Mouse (Mus musculus) Patski (cell line): ENCODE measurements around the gene Trim12c. TPM values are rescaled to one million over a fixed set of nuclear protein-coding genes. Genes with fewer than 3 reads are reported as not detected.
"Not testable (repeated sequence)": the region's sequence is repeated elsewhere in the genome, so short reads cannot be mapped to it uniquely, and the experiment has no call there.

Source experiments
- ATAC-seq: fragments of 100-300 bp; one replicate; pipeline ENCODE4 v1.8.0; 2021
- CTCF ChIA-PET: fragments of 350-600 bp; sonication (Branson Sonifier 250); formaldehyde crosslinking; loops from one replicate; lab custom pipeline; 2022; ENCODE audit warnings: inconsistent platforms; lab: Charles Lee
- POLR2A ChIA-PET: fragments of 350-600 bp; sonication (Branson Sonifier 250); formaldehyde crosslinking; loops from one replicate; lab custom pipeline; 2022; ENCODE audit warnings: antibody characterized with exemption, inconsistent platforms; lab: Charles Lee
- DNase-seq: peaks from one replicate; pipeline ENCODE4 v3.0.0-alpha.2; 2011; ENCODE audit warnings: low read depth, low spot score
- H3K27me3 ChIP-seq: fragments of 371-371 bp; one replicate; pipeline ENCODE4 v1.5.1; 2021
- CTCF ChIP-seq: fragments of 100-300 bp; IDR thresholded peaks from one replicate; pipeline ENCODE4 v1.5.1; 2021
- in situ Hi-C: fragments of 300-500 bp; cut with MboI; formaldehyde crosslinking; loops from 3 replicates; pipeline ENCODE4 v1.11.1; 2018; ENCODE audit warnings: low pct_unique_long_range_greater_than_20kb, mixed read lengths
- polyA plus RNA-seq: library from polyadenylated mRNA; unstranded; gene quantifications from one replicate; pipeline ENCODE4 v1.2.3, GENCODE M21; 2021

Gene Trim12c
- polyA plus RNA-seq, 1 experiment from 2014 or later = 12.2 TPM

GRCm38 (mm10) chr7:104322028-104322427, 31.1 kb downstream of the Trim12c start:
- ChIA-PET CTCF (no interaction called here), POLR2A (no interaction called here)
- in situ Hi-C loops = loop anchor here (5.0 kb wide), 1 partner anchor 40 kb away; no protein-coding TSS in a partner anchor
- DNase-seq (no peak), ATAC-seq (no peak)
- no peaks in the 10 kb centered on the region for H3K27me3 ChIP-seq
- no peak for TF ChIP-seq CTCF

- POLR2A ChIA-PET, DNase-seq, ATAC-seq, H3K27me3 ChIP-seq, in situ Hi-C loops, CTCF ChIA-PET: not testable (repeated sequence)
These were observed 37.6 kb downstream of the Trim12c start, which contains the start of gene Trim12a for GRCm38 (mm10) chr7:104315369-104316080. TSS of gene Trim12a (minus strand) at chr7:104315466.

GRCm38 (mm10) chr7:104314796-104315353, 38.3 kb downstream of the Trim12c start:
- no peak for ATAC-seq
- ChIA-PET POLR2A (no interaction called here), CTCF (no interaction called here)
- in situ Hi-C loops = no loop called here
- H3K27me3 ChIP-seq = no peaks in the 10 kb centered on the region
- DNase-seq = no peak
- TF ChIP-seq CTCF = no peak

GRCm38 (mm10) chr7:104291638-104292400, 61.3 kb downstream of the Trim12c start:
- POLR2A ChIA-PET = no interaction called here
- DNase-seq (no peak), ATAC-seq (no peak)
- CTCF ChIA-PET = no interaction called here
- no peaks in the 10 kb centered on the region for H3K27me3 ChIP-seq
- in situ Hi-C loops = no loop called here
- no peak for TF ChIP-seq CTCF

- ChIA-PET POLR2A (no interaction called here), CTCF (no interaction called here)
- no peaks in the 10 kb centered on the region for H3K27me3 ChIP-seq
- ATAC-seq = no peak
- in situ Hi-C loops = no loop called here
- no peak for TF ChIP-seq CTCF
- DNase-seq = no peak
These were observed 62.5 kb downstream of the Trim12c start for GRCm38 (mm10) chr7:104290641-104291040.

Other genes starting within 250 kb of the Trim12c start
- gene Olfr646, start 248.5 kb downstream of the Trim12c start, polyA plus RNA-seq = 0.04 TPM
- gene Ubqln5, start 223.5 kb downstream of the Trim12c start, polyA plus RNA-seq = not detected
- gene Olfr643, start 216.0 kb downstream of the Trim12c start, polyA plus RNA-seq = not detected
- not detected for gene Ubqln3, start 210.1 kb downstream of the Trim12c start, polyA plus RNA-seq
- gene Ubqlnl, start 202.8 kb downstream of the Trim12c start, polyA plus RNA-seq = not detected
- gene Olfm5, start 188.5 kb downstream of the Trim12c start, polyA plus RNA-seq = not detected
- gene Olfr648, start 170.0 kb downstream of the Trim12c start, polyA plus RNA-seq = 0.03 TPM
- not detected for gene Olfr649, start 157.4 kb downstream of the Trim12c start, polyA plus RNA-seq
- 0.08 TPM for gene Trim6, start 134.6 kb downstream of the Trim12c start, polyA plus RNA-seq
- 1.6 TPM for gene Trim34a, start 108.9 kb downstream of the Trim12c start, polyA plus RNA-seq
- 2.3 TPM for gene Trim5, start 65.3 kb downstream of the Trim12c start, polyA plus RNA-seq
- gene Trim12a, start 37.9 kb downstream of the Trim12c start, polyA plus RNA-seq = 2.1 TPM
- gene Trim34b, start 23.9 kb downstream of the Trim12c start, polyA plus RNA-seq = 1.4 TPM
- gene Trim30b, start 16.5 kb upstream of the Trim12c start, polyA plus RNA-seq = not detected
- not detected for gene Trim30c, start 47.5 kb upstream of the Trim12c start, polyA plus RNA-seq
- 0.67 TPM for gene Trim30a, start 111.8 kb upstream of the Trim12c start, polyA plus RNA-seq
- not detected for gene Trim30d, start 154.5 kb upstream of the Trim12c start, polyA plus RNA-seq
- not detected for gene Olfr651, start 196.8 kb upstream of the Trim12c start, polyA plus RNA-seq
- gene Olfr652, start 207.5 kb upstream of the Trim12c start, polyA plus RNA-seq = not detected
- gene Olfr653, start 224.0 kb upstream of the Trim12c start, polyA plus RNA-seq = not detected
- not detected for gene Olfr654, start 233.7 kb upstream of the Trim12c start, polyA plus RNA-seq
- 0.19 TPM for gene Olfr655, start 248.4 kb upstream of the Trim12c start, polyA plus RNA-seq